Mouse (Mus musculus): ENCODE data around the gene Mbnl2. TPM values are rescaled to one million over a fixed set of nuclear protein-coding genes. Genes with fewer than 3 reads are reported as not detected.
A peak's percentile ranks its signal among the peaks of the same experiment; 100 is the strongest.

Mbnl2 gene
- polyA plus RNA-seq, 1 experiment from 2014 or later, result 18.7 TPM

DNA sequence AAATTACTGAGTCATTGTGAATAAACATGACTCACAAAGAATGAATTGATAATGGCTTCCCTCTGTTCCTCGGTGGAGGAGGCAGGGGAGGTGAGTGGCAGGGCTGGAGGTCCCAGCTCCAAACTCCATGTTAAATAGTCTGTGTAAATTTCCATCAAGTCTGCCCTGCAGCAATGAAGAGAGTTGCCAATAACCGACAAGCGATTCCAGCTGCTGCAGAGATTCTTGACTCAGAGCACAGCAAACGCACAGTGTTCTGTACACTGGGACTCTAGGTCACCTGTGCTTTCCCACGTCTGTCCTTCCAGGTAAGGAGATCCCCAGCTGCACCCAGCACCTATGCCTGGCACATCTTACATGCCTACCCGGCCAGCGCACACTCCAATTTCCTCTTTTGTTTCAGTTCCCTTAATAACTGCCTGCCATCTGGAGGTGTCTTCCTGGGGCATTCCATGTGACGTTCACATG is 158.5 kb downstream of the Mbnl2 start:
- no peaks in the 10 kb centered on the region for H3K36me3 ChIP-seq (ENCODE audit: poor library complexity, severe bottlenecking)
- no peaks in the 10 kb centered on the region for H3K9me3 ChIP-seq (replicated peaks)
- no peaks in the 10 kb centered on the region for H3K27me3 ChIP-seq
- no peak overlapping the region for H3K27ac ChIP-seq
- WGBS, result 78% methylated on average over 8 of the region's 8 CpGs
- no peak overlapping the region for H3K4me3 ChIP-seq
- H3K4me2 ChIP-seq, result no peak overlapping the region
- H3K9ac ChIP-seq, result no peak overlapping the region
- ATAC-seq, result no peak
- H3K4me1 ChIP-seq, result no peaks in the 10 kb centered on the region

DNA sequence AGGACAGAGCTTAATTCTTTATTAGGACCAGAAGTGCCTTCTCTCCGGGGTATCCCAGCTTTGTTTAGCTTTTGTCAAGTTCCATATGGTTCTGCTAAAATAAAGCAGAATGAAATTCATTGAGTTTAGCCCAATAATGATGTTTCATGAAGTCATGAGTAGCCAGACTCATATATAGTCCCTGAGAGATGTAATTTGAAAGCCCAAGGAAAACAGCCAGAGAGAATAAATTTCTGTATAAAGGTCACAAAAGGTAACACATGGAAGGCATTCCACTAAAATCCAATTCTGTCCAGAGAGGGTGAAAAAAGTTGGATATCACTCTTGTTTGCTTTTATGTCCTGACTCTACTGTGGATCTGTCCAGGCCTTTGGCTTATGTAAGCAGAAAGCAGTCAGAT is 159.4 kb downstream of the Mbnl2 start:
- no peaks in the 10 kb centered on the region for H3K36me3 ChIP-seq (ENCODE audit: poor library complexity, severe bottlenecking)
- H3K27me3 ChIP-seq, result no peaks in the 10 kb centered on the region
- H3K9me3 ChIP-seq (replicated peaks), result no peaks in the 10 kb centered on the region
- ATAC-seq, result no peak
- H3K9ac ChIP-seq, result no peak overlapping the region
- no peaks in the 10 kb centered on the region for H3K4me1 ChIP-seq
- 87% methylated on average over 1 of the region's 1 CpGs for WGBS
- no peak overlapping the region for H3K4me2 ChIP-seq
- no peak overlapping the region for H3K4me3 ChIP-seq
- H3K27ac ChIP-seq, result no peak overlapping the region

DNA sequence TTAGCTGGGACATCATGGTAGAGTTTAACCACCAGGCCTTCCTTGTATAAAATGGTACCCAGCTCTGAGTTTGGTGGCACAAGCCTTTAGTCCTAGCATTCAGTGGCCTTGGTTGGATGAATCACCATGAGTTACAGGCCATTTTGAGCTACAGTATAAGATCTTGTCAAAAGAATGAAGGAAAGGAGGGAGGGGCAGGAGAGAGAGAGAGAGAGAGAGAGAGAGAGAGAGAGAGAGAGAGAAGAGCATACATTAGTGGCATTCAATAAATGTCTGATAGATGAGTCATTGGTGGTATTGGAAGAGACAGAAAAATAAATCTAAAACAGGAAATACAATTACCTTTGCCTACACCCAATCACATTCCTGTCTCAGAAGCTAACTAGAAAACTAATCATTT is 165.2 kb downstream of the Mbnl2 start:
- H3K4me2 ChIP-seq, result no peak overlapping the region
- no peak overlapping the region for H3K9ac ChIP-seq
- no peaks in the 10 kb centered on the region for H3K27me3 ChIP-seq
- no peak overlapping the region for H3K27ac ChIP-seq
- H3K4me1 ChIP-seq, result no peaks in the 10 kb centered on the region
- no peaks in the 10 kb centered on the region for H3K36me3 ChIP-seq (ENCODE audit: poor library complexity, severe bottlenecking)
- ATAC-seq, result no peak
- H3K9me3 ChIP-seq (replicated peaks), result no peaks in the 10 kb centered on the region
- no peak overlapping the region for H3K4me3 ChIP-seq

DNA sequence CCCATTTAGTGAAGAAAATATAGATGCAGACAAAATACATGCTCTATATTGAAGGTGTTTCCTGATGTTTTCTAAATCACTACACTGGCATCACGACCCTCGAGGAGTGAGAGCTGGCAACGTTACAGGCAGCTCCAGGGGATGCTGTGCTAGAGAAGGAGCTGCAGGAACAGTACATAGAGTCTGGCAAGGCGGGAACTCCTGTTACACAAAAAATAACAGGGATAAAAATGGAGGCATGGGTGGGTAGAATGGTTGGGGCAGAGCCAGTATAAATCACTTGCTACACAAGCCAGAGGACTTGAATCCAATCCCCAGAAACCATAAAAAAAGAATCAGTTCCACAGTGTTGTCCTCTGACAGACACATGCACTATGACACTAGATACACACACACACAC is 165.8 kb downstream of the Mbnl2 start:
- Histone ChIP-seq H3K27ac (no peak overlapping the region), H3K4me3 (no peak overlapping the region), H3K36me3 (ENCODE audit: poor library complexity, severe bottlenecking) (no peaks in the 10 kb centered on the region), H3K4me1 (no peaks in the 10 kb centered on the region), H3K9ac (no peak overlapping the region), H3K4me2 (no peak overlapping the region), H3K9me3 (replicated peaks) (no peaks in the 10 kb centered on the region), H3K27me3 (no peaks in the 10 kb centered on the region)
- 82% methylated on average over 4 of the region's 4 CpGs for WGBS
- no peak for ATAC-seq

DNA sequence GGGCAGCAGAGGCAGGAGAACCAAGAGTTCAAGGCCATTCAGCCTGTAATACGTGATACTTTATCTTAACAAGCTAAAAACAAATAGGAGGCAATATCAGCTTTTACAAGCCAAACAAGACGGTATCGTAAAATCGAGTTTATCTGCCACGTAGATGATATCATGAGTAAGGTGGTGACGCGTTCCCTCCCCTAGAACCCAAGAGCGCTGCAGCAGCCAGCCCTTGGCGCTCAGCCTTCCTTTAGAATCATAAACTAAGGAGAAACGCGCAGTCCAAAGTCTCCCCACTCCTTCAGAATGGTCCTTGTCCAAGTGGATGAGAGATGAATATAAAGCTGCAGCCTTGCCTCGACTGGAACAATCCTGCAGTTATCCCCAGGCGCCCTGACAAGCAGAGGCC is 166.4 kb downstream of the Mbnl2 start:
- Histone ChIP-seq H3K4me2 (no peak overlapping the region), H3K4me3 (no peak overlapping the region), H3K36me3 (ENCODE audit: poor library complexity, severe bottlenecking) (no peaks in the 10 kb centered on the region), H3K9me3 (replicated peaks) (no peaks in the 10 kb centered on the region), H3K27ac (no peak overlapping the region), H3K4me1 (no peaks in the 10 kb centered on the region), H3K27me3 (no peaks in the 10 kb centered on the region), H3K9ac (no peak overlapping the region)
- WGBS, result 88% methylated on average over 13 of the region's 13 CpGs
- no peak for ATAC-seq

DNA sequence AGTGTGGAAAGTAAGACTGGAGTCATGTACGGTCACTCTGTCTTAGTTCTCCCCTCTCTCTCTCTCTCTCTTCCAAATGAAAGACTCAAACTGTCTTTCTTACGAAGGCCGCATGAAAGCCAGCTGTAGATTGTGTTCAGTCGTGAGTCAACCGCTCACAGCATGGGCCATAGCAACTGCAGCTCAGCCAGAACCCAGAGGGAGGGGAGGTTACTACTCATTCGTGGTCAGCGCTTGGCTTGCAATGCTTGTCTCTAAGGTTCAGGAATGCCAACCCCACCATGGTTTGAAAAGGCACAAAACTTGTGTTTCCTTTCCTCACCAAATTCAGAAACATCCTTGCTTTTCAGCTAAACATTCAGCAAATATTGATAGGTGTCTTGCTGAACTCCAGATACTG is 178.8 kb downstream of the Mbnl2 start:
- no peak overlapping the region for H3K27ac ChIP-seq
- H3K36me3 ChIP-seq (ENCODE audit: poor library complexity, severe bottlenecking), result no peaks in the 10 kb centered on the region
- WGBS, result 86% methylated on average over 7 of the region's 7 CpGs
- no peaks in the 10 kb centered on the region; the same call in 1 of the 2 replicates for H3K9me3 ChIP-seq (replicated peaks)
- H3K4me3 ChIP-seq, result no peak overlapping the region
- no peak overlapping the region for H3K4me2 ChIP-seq
- H3K9ac ChIP-seq, result no peak overlapping the region
- H3K27me3 ChIP-seq, result no peaks in the 10 kb centered on the region
- H3K4me1 ChIP-seq, result no peaks in the 10 kb centered on the region
- no peak for ATAC-seq

DNA sequence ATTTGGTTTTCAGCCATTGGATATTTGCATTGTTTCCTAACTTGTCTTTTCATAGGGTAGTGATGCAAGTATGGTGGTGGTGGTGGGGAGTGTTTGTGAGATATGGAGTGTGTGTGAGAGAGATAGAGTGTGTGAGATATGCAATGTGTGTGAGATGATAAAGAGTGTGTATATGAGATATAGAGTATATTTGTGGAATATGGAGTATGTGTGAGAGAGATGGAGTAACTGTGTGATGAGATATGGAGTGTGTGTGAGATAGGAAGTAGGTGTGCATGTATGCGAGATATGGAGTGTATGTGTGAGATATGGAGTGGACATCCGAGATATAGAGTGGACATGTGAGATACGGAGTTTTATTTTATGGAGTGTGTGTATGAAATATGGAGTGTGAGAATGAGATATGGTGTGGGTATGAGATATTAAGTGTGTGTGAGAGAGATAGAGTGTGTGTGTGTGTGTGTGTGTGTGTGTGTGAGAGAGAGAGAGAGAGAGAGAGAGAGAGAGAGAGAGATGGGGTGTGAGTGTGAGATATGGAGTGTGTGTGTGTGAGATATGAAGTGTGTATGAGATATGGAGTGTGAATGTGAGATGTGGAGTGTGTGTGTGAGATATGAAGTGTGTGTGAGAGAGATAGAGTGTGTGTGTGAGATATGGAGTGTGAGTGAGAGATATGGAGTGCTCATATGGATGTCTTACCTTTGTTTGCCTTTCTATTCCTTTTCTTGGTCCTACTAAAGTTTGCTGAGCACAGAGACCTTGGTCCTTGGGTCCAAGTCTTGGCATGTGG is 188.7 kb downstream of the Mbnl2 start:
- WGBS, result 96% methylated on average over 3 of the region's 3 CpGs
- Histone ChIP-seq H3K27ac (no peak overlapping the region), H3K4me2 (no peak overlapping the region), H3K9ac (no peak overlapping the region), H3K4me3 (no peak overlapping the region), H3K4me1 (no peaks in the 10 kb centered on the region), H3K9me3 (replicated peaks) (no peaks in the 10 kb centered on the region), H3K36me3 (ENCODE audit: poor library complexity, severe bottlenecking) (no peaks in the 10 kb centered on the region), H3K27me3 (no peaks in the 10 kb centered on the region)
- no peak for ATAC-seq

DNA sequence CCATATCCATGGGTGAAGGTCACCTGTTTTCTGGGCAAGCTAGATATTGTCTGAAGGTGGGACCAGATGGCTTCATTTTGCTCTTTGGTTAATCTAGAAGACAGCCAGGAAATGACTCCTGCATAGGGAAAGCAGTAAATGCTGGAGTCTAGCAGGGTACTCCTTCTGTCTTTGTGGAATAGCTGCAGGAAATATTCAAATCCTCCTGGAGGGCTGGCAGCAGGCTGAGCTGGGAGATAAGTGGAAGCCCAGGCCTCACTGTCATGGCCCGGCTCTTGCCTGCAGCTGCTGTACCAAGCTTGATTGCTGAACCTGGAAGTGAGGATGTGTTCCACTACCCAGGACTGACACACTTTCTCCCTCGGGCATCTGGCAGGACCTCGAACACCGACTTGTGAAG is 191.3 kb downstream of the Mbnl2 start:
- no peaks in the 10 kb centered on the region for H3K4me1 ChIP-seq
- 86% methylated on average over 4 of the region's 4 CpGs for WGBS
- H3K4me3 ChIP-seq, result no peak overlapping the region
- H3K36me3 ChIP-seq (ENCODE audit: poor library complexity, severe bottlenecking), result no peaks in the 10 kb centered on the region
- no peak overlapping the region for H3K4me2 ChIP-seq
- no peak overlapping the region for H3K9ac ChIP-seq
- no peak overlapping the region for H3K27ac ChIP-seq
- H3K27me3 ChIP-seq, result no peaks in the 10 kb centered on the region
- ATAC-seq, result no peak
- no peaks in the 10 kb centered on the region for H3K9me3 ChIP-seq (replicated peaks)

DNA sequence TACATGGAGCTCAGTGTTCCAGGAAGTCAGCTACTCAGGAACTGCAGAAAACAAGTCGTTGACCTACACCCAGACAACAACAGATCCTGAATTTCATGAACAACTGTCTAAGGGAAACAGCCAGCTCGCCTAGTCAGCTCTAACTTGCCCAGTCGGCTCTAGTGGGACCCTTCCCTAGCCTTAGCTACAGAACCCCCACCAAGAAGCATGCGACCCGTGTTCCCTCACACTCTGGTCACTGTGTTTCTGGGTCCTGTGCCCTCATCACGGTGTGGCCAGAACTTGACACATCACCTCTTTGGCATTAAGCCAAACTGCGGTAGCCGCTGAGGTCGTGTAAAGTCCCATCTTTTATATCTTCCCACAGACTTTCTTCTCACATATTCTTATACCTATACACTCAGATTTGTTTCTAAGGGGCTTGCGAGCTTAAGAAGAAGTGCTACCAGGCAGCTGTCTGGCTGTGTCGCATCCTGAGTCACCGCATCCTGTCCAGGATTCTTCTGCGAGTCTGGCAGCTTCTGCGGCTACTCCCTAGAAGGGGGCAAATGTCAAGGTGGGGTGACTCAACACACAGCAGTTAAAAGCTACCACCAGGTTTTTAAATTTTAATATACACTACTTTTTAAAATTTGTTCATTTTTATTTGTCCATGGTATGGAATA is 193.8 kb downstream of the Mbnl2 start:
- 90% methylated on average over 14 of the region's 14 CpGs for WGBS

DNA sequence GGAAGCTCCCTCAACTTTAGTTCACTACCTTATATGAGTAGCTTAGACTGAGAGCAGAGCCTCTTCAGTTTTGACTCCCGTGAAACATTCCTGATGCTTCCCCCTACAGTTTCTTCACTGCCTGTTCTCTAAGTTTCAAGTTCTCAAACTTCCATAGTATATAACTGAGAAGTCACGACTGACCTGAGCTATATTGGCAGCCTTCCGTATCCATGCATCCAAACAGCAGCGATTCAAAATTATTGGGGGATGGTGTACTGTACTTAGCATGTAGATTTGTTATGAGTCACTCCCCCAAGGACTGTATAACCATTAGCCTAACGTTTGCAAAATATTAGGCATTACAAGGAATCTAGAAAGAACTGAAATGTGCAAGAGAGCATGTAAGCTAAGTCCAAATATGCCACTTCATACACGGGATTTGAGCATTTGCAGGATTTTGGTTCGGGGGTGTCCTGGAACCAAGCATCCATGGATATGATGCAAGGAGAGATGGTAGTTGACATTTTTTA is 200.8 kb downstream of the Mbnl2 start:
- Histone ChIP-seq H3K4me3 (peak overlapping the region; percentile 81; the same call in 1 of the 2 replicates), H3K4me1 (peaks cover 24% of the 10 kb centered on the region), H3K9ac (0 out of 2 replicates have a peak overlapping the region, but pooled peaks have one; percentile 12), H3K4me2 (peak overlapping the region; percentile 72), H3K36me3 (ENCODE audit: poor library complexity, severe bottlenecking) (no peaks in the 10 kb centered on the region), H3K9me3 (replicated peaks) (no peaks in the 10 kb centered on the region), H3K27me3 (no peaks in the 10 kb centered on the region), H3K27ac (no peak overlapping the region)
- no peak for ATAC-seq
- 72% methylated on average over 7 of the region's 7 CpGs for WGBS

More for the DNA sequence above, 193.8 kb downstream of the Mbnl2 start:
- ATAC-seq, result no peak
- Histone ChIP-seq H3K4me2 (no peak overlapping the region), H3K9ac (no peak overlapping the region), H3K27ac (no peak overlapping the region), H3K36me3 (ENCODE audit: poor library complexity, severe bottlenecking) (no peaks in the 10 kb centered on the region), H3K4me3 (no peak overlapping the region), H3K4me1 (no peaks in the 10 kb centered on the region), H3K27me3 (no peaks in the 10 kb centered on the region), H3K9me3 (replicated peaks) (no peaks in the 10 kb centered on the region)

DNA sequence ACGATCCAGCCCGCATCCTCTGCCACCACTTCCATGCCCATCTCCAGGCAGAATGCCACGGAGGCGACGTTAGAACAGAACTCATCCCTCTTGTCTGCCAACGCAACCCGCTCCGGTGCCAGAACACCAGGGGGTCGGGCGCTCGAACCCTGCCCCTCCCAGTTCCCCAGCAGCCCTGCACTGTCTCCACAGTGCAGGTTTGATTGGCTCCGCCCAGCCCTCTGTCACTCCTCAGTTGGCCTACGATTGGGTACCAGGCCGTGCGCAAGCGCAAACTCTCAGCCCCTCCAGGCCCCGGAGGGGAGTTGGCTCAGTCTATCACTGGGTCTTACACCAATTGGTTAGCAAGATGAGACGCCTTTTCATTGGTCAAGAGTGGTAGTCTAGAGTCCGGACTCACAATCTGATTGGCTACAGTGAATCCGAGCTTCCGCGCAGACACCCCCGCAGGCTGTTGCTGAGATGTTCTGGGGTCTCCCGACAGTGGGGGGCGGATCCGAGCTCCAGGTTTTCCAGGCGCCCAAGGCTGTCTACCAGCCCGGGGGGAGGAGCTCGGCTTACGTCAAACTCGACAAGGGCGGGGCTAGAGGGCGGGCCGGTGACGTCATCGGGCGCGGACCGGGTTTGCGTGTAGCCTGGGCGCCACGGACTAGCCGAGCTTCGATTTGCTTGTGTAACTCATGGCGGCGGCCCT is 202.0 kb downstream of the Mbnl2 start:
- under 1% methylated on average over 46 of the region's 46 CpGs for WGBS
- ATAC-seq, result peak; percentile 95
- no peaks in the 10 kb centered on the region for H3K27me3 ChIP-seq

DNA sequence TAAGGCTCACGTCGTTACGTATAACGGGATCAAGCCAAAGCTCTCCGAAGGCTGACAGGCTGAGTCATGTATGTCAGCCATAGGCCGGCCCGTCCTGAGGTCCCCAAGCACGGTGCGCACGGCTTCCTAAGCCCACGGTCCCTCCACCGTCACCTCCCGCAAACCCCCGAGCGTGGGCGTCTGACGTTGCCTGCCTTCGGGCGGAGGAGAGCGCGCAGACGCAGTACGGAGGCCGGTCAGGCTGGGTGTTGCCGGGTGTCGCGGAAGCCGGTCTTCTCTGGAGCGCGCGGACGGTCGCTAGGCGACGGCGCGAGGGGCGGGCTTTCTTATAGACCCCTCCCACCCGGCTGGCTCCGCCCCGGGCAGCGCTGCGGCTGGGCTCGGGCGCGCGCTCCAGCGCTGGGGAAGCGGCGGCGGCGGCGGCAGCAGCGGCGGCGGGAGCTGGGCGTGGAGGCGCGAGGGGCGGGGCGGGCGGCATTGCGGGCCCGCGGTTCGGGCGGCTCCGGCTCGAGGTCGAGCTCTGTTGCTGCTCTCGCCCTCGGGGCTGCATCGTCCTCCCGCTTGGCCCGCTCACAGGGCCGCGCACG is 202.6 kb downstream of the Mbnl2 start, which contains the start of gene Rap2a:
TSS of gene Rap2a (plus strand) at position 463 of the 587 bp plus-strand sequence.
- peaks cover 33% of the 10 kb centered on the region for H3K4me1 ChIP-seq
- peak within 1 kb of the TSS; percentile 81 for H3K4me3 ChIP-seq
- H3K27ac ChIP-seq, result peak within 1 kb of the TSS; percentile 96
- under 1% methylated on average over 73 of the region's 78 CpGs for WGBS
- peak; percentile 91 for ATAC-seq
- peak within 1 kb of the TSS; percentile 72 for H3K4me2 ChIP-seq
- H3K9ac ChIP-seq, result peak within 1 kb of the TSS; percentile 87
- H3K27me3 ChIP-seq, result no peaks in the 10 kb centered on the region
- H3K9me3 ChIP-seq (replicated peaks), result no peaks in the 10 kb centered on the region
- no peaks in the 10 kb centered on the region for H3K36me3 ChIP-seq (ENCODE audit: poor library complexity, severe bottlenecking)

More for the DNA sequence above, 202.0 kb downstream of the Mbnl2 start:
- H3K4me3 ChIP-seq, result peak overlapping the region; percentile 81
- no peaks in the 10 kb centered on the region for H3K36me3 ChIP-seq (ENCODE audit: poor library complexity, severe bottlenecking)
- peak overlapping the region; percentile 72 for H3K4me2 ChIP-seq
- no peaks in the 10 kb centered on the region for H3K9me3 ChIP-seq (replicated peaks)
- H3K4me1 ChIP-seq, result peaks cover 33% of the 10 kb centered on the region
- H3K9ac ChIP-seq, result peak overlapping the region; percentile 75
- H3K27ac ChIP-seq, result peak overlapping the region; percentile 96
